Mouse (Mus musculus) frontal cortex, postnatal 10 days (tissue): Measurements from ENCODE around the gene Pdpn.
"Not testable (repeated sequence)": the region's sequence is repeated elsewhere in the genome, so short reads cannot be mapped to it uniquely, and the experiment has no call there.

Source experiments
- DNase-seq, 2 experiments: peaks; one replicate each; pipeline ENCODE4 v3.0.0; 2022; ENCODE audit warnings: low spot score in 2 of 2, mixed read lengths in 1 of 2

The Pdpn gene

GRCm38 (mm10) chr4:143299325-143300070, at the start of gene Pdpn:
Gene Pdpn (minus strand): TSS chr4:143299564.
- peak; percentile 58 for DNase-seq

- no peak for DNase-seq
Observed at GRCm38 (mm10) chr4:143348678-143349077, 49.3 kb upstream of the Pdpn start.

DNA sequence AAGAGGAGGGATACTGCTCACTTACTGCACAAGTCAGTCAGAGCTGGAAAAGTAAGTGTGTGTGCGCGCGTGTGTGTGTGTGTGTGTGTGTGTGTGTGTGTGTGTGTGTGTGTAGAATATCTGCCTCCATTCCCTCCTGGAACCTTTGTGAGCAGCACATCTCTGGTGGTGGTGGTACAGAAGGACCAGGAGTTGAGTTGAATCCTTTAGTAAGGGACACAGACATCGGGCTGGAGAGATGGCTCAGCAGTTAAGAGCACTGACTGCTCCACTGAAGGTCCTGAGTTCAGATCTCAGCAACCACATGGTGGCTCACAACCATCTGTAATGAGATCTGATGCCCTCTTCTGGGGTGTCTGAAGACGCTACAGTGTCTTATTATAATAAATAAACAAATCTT, 46.1 kb upstream of the Pdpn start:
- not testable (repeated sequence) for DNase-seq

DNA sequence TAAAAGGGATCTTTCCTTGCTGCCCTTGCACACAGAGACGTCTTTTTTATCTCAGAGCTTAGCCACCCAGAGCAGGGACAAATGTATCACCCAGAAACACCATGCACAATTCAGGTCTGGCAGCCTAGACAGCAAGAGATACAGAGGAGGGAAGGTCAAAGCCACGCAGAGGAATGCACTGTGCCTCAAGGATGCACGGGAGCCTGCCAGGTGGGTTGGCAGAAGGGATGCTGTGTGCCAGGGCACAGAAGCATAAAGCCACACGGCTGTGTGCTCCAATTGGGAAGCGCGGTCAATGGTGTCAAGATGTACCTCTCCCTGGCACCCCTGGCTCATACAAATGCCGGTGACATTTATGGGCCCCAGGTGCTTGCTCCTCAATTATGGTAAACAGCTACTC, 42.1 kb upstream of the Pdpn start:
- DNase-seq = no peak

- DNase-seq = no peak
Observed at GRCm38 (mm10) chr4:143339808-143340207, 40.4 kb upstream of the Pdpn start.

GRCm38 (mm10) chr4:143336096-143336495, 36.7 kb upstream of the Pdpn start:
- DNase-seq = no peak

DNA sequence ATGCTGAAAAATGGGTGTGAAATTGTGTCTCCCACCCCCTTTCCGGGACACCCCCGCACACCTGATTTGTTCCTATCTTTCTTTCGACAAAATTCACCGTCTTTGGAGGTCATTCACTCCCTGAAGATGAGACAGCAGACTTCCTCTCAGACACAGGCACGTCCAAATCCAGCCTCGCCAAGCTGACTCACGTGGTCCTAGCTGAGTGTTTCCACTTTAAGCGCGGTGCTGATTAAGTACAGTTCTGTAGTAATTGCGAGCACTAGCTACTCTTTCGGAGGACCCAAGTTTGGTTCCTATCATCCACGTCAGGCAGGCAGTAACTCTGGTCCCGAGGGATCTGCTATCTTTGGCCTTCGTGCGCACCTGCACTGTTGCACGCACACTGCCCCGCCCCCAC, 35.6 kb upstream of the Pdpn start:
- no peak for DNase-seq

- DNase-seq = no peak
Observed at GRCm38 (mm10) chr4:143334145-143334544, 34.8 kb upstream of the Pdpn start.

- DNase-seq = no peak
Observed at GRCm38 (mm10) chr4:143331787-143332186, 32.4 kb upstream of the Pdpn start.

GRCm38 (mm10) chr4:143330566-143330965, 31.2 kb upstream of the Pdpn start:
- no peak for DNase-seq

- DNase-seq = peak; percentile 28 to 80
Observed at GRCm38 (mm10) chr4:143325625-143325941, 26.2 kb upstream of the Pdpn start.

DNA sequence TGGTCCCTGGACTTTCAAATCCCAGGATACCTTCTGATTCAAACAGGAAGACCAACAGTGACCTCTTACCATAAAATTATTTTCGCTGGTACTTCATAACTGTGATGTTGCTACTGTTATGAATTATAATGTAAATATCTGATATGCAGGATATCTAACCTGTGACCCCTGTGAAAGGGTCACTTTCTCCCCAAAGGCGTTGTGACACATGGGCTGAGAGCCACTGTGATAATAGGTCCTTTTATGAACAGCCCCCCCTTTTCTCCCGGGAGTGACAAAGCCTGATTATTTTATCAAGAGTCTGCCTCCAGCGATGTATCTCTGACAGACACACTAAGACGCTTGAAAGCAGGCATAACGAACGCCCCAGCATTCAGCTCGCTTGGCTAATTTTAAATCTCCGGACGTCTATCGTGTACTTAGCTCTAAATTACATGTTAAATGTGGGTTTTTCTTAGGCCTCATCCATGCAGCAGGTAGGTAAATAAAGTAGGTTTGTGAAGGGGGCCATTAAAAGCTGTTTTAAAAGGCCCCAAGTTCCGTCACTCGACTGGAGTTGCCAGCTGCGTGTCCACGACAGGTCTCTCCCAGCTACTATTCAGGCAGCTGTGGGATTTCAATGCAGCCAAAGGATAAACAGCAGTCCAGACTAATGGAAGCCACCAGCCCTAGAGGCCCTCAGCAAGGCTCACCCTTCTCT, 25.7 kb upstream of the Pdpn start:
- no peak for DNase-seq

- DNase-seq = no peak
Observed at GRCm38 (mm10) chr4:143324176-143324924, 25.0 kb upstream of the Pdpn start.

DNA sequence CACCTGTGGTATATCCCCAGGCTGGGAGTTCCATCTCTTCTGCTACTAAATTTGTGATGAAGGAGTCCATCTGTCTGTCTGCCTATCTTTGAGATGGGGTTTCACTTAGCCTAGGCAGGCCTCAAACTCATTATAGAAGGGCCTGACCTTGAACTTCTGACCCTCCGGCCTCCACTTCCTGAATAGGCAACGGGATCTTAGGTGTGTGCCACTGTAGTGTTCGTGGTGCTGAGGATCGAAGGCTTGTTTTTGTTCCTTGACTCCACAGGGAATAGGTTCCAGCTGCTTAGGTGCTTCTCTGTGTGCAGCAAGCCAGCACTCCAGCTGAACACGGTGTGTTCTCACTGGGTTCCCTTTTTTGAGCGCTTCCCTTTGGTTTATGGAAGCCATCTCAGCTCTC, 13.9 kb upstream of the Pdpn start:
- no peak for DNase-seq

- DNase-seq = no peak
Observed at GRCm38 (mm10) chr4:143311341-143311740, 12.0 kb upstream of the Pdpn start.

DNA sequence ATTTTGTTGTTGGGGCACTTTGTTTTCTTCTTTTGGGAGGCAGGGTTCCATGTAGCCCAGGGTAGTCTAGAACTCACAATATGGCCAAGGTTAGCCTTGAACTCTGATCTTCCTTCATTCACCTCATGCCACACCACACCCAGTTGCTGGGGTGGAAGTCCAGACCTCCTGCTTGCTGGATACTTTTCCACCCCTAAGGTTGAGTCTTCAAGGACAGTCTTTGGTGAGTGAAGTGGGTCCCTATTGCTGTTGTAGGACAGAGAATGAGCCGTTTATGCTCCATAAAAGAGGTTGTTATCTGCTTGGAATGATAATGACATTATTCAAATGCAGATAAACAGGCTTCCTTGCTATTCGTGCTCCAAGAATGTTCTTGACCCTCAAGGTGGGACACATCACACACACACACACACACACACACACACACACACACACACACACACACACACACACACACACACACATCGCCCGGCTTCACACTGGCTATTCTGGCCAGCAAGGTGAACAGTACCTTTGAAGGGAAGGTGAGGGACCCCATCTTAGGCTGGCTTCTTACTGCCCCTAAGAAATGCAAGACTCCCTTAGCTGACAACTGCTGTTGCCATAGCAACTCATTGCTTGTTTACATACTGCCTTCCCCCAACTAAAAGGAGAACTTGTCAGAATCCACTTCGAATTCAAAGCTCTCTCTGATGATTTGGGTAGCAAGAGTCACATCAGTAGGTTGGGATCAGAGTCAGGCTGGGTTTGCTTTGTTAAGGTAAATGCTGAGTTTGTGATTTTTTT, 6.8 kb upstream of the Pdpn start:
- no peak for DNase-seq

- DNase-seq = no peak
Observed at GRCm38 (mm10) chr4:143305031-143305430, 5.7 kb upstream of the Pdpn start.

DNA sequence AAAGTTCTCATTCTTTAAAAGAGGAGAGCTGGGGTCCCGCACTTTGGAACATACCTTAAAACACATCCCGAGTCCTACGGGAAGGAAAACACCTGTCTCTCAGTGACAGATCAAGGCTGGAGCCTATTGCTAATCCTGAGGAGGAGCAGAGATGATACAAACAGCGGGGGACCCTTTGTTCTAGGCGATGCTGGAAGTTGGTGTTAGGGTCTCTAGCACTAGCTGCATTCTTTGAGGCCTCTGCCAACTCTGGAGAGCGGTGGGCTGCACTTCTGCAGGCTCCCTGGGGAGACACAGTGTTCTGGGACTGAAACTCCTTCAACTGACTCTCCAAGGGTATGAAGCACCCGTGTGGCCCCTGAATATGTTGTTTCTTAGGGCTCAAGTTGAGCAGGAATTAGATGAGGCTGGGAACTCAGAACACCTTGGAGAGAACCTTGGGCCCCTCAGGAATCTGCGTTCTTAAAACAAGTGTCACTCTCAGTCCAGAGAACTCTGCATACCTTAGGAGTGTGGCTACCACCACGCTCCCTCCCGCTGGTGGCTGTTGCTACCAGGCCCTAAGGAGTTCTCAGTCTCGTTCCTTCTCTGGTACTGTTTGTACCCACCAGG, 3.0 kb upstream of the Pdpn start:
- no peak for DNase-seq

GRCm38 (mm10) chr4:143301875-143302274, 2.5 kb upstream of the Pdpn start:
- DNase-seq = no peak

- no peak for DNase-seq
Observed at GRCm38 (mm10) chr4:143301042-143301441, 1.7 kb upstream of the Pdpn start.

DNA sequence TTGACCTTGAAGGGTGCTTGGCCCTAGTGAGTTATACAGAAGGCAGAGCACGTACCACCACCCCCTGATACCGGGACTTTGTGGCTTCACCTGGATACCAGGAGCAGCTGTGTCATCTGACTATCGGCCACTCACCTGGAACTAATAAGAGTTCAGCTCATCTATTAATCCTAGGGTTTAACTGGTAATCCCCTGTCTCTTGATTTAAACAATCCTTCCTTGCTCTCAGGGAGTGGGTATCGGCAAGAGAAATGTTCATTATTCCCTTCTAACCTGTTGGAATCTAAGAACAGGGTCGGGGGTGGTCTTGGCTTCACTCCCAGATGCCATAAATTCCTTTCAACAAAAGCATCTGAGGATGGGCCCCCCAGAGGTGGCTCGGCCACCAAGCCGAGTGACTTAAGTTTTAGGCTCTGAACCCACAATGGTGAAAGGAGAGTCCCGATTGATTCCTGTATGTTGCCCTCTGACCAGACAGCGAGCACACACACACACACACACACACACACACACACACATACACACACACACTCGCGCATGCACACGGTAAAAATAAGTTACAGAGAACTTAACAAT, 837 bp upstream of the Pdpn start:
- DNase-seq = no peak
